Mouse (Mus musculus) B cell, adult (primary cell): Measurements from ENCODE around the gene Lmf2. TPM values are rescaled to one million over a fixed set of nuclear protein-coding genes. Genes with fewer than 3 reads are reported as not detected.

Experiments used
- total RNA-seq: library from RNA; stranded (reverse); gene quantifications from 4 replicates; pipeline ENCODE4 v1.2.4, GENCODE M21; 2023; ENCODE audit not compliant: inconsistent age

Gene Lmf2
- total RNA-seq = 40.7 to 60.9 TPM (median 56.0 TPM) in 4 replicates

DNA sequence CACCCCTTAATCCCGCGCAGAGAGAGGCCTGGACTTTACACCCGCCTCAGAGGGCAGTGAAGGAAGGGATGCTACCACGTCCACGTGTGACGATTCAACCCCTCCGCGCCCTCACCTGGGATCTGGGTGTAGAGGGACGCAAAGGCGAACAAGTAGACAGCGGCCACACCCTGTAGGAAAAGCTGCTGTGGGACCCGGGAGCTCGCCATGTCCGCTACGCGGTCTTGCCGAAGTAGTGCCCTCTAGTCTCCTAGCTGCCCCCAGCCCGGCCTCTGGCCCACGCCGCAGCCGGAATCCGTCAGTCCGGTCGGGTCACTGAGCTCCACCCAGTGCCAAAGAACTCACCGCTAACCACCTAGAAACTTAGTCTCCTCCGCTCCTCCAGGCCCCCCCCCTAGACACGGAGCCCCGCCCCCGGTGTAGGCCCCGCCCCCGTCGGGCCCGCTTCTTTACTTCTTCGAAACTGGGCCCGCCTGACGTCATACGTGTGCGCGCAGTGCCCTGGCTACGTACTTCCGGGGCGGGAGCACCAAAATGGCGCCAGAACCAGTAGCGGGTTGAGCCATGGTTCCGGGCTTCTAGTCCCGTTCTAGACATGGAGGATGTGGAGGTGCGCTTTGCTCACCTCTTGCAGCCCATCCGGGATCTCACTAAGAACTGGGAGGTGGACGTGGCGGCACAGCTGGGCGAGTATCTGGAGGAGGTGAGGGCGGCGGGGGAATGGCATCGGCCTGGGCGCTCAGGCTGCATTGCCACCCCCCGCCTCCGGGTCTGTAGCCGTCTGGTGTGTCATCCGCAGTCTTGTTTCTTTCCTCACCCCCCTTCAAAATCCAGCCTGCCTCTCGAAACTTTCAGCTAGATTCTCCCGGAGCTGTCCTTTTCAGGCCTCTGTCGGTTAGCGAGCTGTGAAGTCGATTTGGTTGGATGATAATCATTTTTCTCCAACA, at the start of gene Lmf2, which contains the start of gene Ncaph2:
TSS of gene Lmf2 (minus strand) at position 419 of the 947 bp plus-strand sequence.
TSS of gene Ncaph2 (plus strand) at position 479 of the 947 bp plus-strand sequence.

DNA sequence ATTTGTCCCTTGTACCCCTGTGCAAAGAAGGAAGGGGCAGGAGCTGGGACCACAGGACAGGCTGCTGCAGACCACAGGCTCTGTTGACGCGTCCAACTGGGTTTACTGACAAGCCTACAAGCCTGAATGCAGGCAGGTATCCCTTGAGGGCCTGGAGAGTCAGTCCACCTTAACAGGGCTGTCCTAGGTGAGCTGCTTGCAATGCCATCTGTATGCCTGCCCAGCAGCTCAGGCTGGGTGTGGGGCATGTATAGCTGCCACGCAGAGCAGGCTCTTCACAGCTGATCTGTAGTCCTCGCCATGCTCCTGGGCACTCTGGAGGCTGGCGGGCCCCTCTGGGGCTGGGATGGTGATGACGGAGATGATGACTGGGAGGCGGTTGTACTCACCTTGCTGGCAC, 29.2 kb upstream of the Lmf2 start, which contains the start of gene Klhdc7b:
TSS of gene Klhdc7b (plus strand) at position 301 of the 400 bp plus-strand sequence.

DNA sequence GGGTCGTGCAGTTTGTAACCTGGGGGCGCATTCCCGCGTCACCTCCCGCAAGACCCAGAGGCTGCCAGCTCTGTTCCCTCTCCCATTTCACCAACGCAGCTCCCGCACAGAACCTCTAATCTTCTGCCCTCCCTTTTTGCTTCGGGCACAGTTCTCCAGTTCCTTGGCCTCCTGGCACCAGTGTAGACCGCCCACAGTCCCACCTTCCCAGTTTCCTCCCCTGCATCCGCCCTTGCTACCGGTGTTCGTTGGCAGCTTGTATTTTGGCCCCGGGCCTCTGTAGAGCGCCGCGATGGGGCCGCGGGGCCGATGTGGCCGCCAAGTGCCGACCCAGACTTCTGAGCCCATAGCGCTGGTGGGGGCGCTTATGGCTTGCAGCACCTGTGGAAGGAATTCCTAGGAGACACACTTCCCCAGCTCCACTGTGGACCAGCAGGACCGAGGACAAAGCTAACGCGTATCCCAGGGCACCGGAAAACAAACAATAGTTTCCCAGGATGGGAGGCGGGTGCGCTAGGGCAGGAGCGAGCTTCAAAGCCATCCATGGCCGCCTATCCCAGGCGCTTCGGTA, 23.5 kb upstream of the Lmf2 start, which contains the start of gene Odf3b:
TSS of gene Odf3b (minus strand) at position 452 of the 571 bp plus-strand sequence.

DNA sequence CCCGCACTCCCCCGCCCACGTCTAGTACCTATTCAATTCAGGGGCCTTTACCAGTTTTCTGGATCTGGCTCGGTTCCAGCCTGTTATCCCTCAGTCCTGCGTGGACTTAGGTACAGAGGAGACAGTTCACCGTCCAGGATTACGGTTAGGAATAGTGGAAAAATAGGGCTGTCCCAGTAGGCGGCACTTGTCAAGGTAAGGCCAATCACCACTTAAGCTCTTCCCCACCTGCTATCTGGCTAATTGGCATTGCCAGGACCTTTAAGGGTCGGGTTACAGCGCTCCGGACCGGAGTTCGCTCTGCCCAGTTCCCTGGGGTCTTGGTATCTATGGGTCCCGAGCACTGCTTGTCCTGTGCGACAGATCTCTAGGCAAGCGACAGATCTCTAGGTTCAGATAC, 21.5 kb upstream of the Lmf2 start, which contains the start of gene Tymp:
TSS of gene Tymp (minus strand) at position 83 of the 400 bp plus-strand sequence.

DNA sequence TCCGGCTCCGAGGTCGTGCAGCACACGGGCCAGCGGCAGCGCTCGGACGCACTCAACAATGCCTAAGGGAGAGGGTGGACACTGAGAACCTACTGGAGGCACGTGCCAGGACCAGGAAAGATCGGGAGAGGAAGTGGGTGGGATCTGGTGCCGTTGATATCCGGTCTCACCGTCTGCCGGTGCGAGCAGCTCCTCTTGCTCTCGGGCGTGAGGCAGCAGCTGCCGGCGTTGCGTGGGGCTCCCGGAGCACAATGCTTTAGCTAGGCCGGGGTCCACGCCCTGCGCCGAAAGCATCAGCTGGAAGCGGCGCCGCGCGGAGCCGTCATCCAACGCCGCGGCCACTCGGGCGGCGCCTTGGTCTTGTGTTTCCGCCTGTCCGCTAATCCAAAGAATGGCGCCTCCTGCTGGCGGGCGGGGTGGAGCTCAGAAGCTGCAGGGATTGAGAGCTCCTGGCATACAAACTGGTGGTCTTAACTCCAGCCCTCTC, 18.3 kb upstream of the Lmf2 start, which contains the start of gene Sco2:
TSS of gene Sco2 (minus strand) at position 85 of the 487 bp plus-strand sequence.

DNA sequence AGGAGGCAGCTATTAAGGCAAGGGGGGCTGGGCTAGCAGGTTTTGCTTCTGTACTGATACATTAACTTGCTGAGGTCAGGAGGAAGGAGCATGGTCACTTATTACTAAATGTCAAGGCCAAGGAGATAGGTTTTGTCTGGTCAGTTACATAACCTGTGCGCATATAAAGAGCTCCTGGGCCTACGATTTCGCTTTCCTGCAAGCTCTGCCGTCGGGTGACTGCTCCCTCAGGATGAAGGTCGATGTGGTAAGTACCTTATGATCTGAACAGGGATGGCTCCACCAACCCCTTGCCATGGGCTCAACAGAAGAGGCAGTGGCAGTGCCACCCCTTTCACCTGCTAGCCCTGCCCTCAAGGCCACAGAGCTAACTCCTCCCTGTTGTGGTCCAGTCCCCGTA, 21.2 kb downstream of the Lmf2 start, which contains the start of gene Miox:
TSS of gene Miox (plus strand) at position 128 of the 400 bp plus-strand sequence.

DNA sequence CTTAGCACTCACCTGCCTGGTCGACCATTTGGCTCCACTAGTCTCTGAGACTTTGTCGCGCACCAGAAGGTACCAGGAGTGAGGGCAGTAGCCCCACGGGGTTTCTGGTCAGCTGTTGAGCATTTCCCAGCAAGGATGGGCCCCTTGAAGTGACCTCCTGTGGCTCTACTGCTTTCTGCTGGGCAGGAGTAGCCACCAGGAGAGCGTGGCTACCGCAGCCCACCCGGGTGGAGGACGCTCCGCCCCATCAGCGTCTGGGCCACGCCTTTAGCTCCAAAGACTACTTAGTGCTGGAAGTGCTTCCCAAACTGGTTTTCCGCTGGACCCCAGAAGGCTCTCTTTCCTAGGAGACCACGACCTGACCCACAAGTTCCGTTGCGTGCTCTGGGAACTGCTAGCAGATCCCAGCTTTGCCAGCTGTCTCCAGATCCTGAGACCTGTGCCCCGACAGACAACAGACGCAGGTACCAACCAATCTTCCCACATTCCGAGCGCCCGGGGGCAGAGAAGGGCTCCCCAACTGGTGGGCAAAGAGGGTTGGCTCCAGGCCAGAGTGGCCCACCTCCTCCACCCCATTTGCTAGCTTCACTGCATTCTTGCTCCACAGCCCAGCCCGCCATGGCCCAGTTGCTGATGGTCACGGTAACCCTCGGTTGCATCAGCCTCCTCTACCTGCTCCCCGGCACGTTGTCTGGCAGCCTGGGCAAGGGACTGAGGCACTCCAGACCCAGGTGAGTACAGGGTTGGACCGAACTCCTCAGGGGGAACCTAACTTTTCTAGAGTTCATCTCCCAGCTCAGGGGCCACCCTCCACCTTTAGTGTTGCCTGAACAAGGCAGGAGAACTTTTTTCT, 32.6 kb downstream of the Lmf2 start, which contains the start of gene Adm2:
TSS of gene Adm2 (plus strand) at position 51 of the 853 bp plus-strand sequence.

DNA sequence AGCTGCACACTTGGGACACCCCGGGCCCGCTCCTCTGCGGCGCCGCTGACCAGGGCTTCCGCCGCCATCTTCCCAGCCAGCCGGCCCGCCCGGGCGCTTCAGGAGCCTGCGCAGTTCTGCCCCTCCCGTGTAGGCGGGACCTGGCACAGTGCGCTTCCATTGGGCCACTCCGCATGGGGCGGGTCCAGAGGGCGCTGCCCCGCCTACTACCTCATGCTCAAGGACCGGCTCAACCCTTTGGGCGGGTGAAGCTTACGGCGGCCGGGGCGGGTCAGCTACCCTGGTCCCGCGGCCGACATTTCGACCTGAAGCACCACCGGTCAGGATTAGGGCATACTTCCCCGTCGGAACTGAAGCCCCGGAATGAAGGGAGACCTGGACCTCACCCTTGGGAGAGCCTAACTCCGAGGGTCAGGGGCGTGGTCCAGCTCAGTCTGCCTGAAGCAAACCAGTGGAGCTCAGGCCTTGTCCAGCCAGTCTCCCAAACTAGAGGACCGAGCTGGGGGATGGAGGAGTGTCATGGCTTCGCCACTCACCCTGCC, 40.2 kb downstream of the Lmf2 start, which contains the start of gene Sbf1:
TSS of gene Sbf1 (minus strand) at position 122 of the 542 bp plus-strand sequence.

Other genes starting within 250 kb of the Lmf2 start
- 49.7 to 54.4 TPM (median 51.7 TPM) in 4 replicates for gene Tubgcp6, start 232.5 kb downstream of the Lmf2 start, total RNA-seq
- 92.4 to 97.6 TPM (median 94.4 TPM) in 4 replicates for gene Hdac10, start 227.0 kb downstream of the Lmf2 start, total RNA-seq
- 8.8 to 11.9 TPM (median 10.5 TPM) in 4 replicates for gene Mapk12, start 215.0 kb downstream of the Lmf2 start, total RNA-seq
- gene Mapk11, start 206.0 kb downstream of the Lmf2 start, total RNA-seq = 73.7 to 80.8 TPM (median 77.0 TPM) in 4 replicates
- 7.2 to 13.8 TPM (median 10.2 TPM) in 4 replicates for gene Plxnb2, start 174.9 kb downstream of the Lmf2 start, total RNA-seq
- gene Dennd6b, start 159.2 kb downstream of the Lmf2 start, total RNA-seq = 26.4 to 33.2 TPM (median 31.3 TPM) in 4 replicates
- 57.9 to 61.0 TPM (median 59.6 TPM) in 4 replicates for gene Ppp6r2, start 144.1 kb downstream of the Lmf2 start, total RNA-seq
- gene Sbf1, start 40.3 kb downstream of the Lmf2 start, total RNA-seq = 231 to 274 TPM (median 254 TPM) in 4 replicates
- gene Adm2, start 32.9 kb downstream of the Lmf2 start, total RNA-seq = not detected in 4 replicates
- not detected in 4 replicates for gene Miox, start 21.3 kb downstream of the Lmf2 start, total RNA-seq
- gene Ncaph2, start 60 bp upstream of the Lmf2 start, total RNA-seq = 125 to 135 TPM (median 132 TPM) in 4 replicates
- 17.1 to 18.9 TPM (median 18.3 TPM) in 4 replicates for gene Sco2, start 18.2 kb upstream of the Lmf2 start, total RNA-seq
- gene Tymp, start 21.4 kb upstream of the Lmf2 start, total RNA-seq = 0.39 to 1.3 TPM (median 0.75 TPM) in 4 replicates
- not detected in 4 replicates for gene Odf3b, start 23.6 kb upstream of the Lmf2 start, total RNA-seq
- not detected in 4 replicates for gene Klhdc7b, start 29.3 kb upstream of the Lmf2 start, total RNA-seq
- not detected in 4 replicates for gene Syce3, start 54.8 kb upstream of the Lmf2 start, total RNA-seq
- 7.3 to 12.6 TPM (median 8.2 TPM) in 4 replicates for gene Cpt1b, start 70.2 kb upstream of the Lmf2 start, total RNA-seq
- gene C730034F03Rik, start 73.9 kb upstream of the Lmf2 start, total RNA-seq = 8.6 to 15.8 TPM (median 10.5 TPM) in 4 replicates
- 1.6 to 2.3 TPM in 2 of 4 replicates, not detected in the others for gene Gm44502, start 74.0 kb upstream of the Lmf2 start, total RNA-seq
- gene Chkb, start 74.2 kb upstream of the Lmf2 start, total RNA-seq = 312 to 334 TPM (median 321 TPM) in 4 replicates
- not detected in 4 replicates for gene Mapk8ip2, start 98.3 kb upstream of the Lmf2 start, total RNA-seq
- gene Arsa, start 121.8 kb upstream of the Lmf2 start, total RNA-seq = 15.7 to 19.9 TPM (median 17.7 TPM) in 4 replicates
- gene Shank3, start 144.0 kb upstream of the Lmf2 start, total RNA-seq = 0.26 TPM in 1 of 4 replicates, not detected in the others
- gene Acr, start 212.7 kb upstream of the Lmf2 start, total RNA-seq = not detected in 4 replicates
- 3.3 to 5.7 TPM (median 4.6 TPM) in 4 replicates for gene Rabl2, start 236.3 kb upstream of the Lmf2 start, total RNA-seq